ENCODE assay signal across 26 mouse cellular contexts in the genomic region with DNA sequence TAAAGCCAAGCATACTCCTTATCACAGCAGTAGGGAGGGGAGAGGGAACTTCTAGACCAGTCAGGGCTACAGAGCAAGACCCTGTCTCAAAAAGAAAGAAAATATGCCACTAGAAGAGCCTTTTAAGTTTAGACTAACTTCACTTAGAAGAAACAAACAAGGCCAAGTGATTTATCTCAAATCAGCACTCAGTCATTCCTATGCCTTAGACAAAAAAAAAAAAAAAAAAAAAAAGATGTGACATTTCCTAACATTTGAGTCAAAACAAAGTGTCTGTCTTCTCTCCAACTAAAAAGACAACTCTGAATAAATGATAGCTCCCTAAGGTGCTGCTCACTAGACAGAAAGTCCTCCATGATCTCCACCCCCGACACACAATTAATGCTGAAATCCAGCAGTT.
"Had no signal": no experiment of that assay in that cellular context is flagged by ENCODE, and none has a peak within 500 bp of the region (broad histone marks: within the 10 kb centered on the region; RNA-seq: fewer than 3 reads in every experiment).

No protein-coding gene starts in this region.

- H3K9ac ChIP-seq: embryonic facial prominence, embryonic 12.5 days; embryonic facial prominence, embryonic 13.5 days; embryonic facial prominence, embryonic 15.5 days; forebrain, embryonic 12.5 days; forebrain, embryonic 13.5 days; forebrain, embryonic 15.5 days; forebrain, postnatal 0 days had no signal

- H3K27me3 ChIP-seq: embryonic facial prominence, embryonic 12.5 days; embryonic facial prominence, embryonic 13.5 days; embryonic facial prominence, embryonic 15.5 days; forebrain, embryonic 12.5 days; forebrain, embryonic 13.5 days; forebrain, embryonic 15.5 days had no signal

- H3K4me3 ChIP-seq: embryonic facial prominence, embryonic 10.5 days; embryonic facial prominence, embryonic 12.5 days; embryonic facial prominence, embryonic 13.5 days; embryonic facial prominence, embryonic 15.5 days; erythroblast, embryonic 14.5 days; forebrain, embryonic 10.5 days; forebrain, embryonic 12.5 days; forebrain, embryonic 13.5 days; forebrain, embryonic 15.5 days; gastrocnemius, adult 2 months; heart, adult 2 months had no signal

- H3K27ac ChIP-seq: embryonic facial prominence, embryonic 10.5 days; embryonic facial prominence, embryonic 12.5 days; embryonic facial prominence, embryonic 13.5 days; embryonic facial prominence, embryonic 15.5 days; forebrain, embryonic 10.5 days; forebrain, embryonic 12.5 days; forebrain, embryonic 13.5 days; forebrain, embryonic 15.5 days; gastrocnemius, adult 2 months; heart, adult 2 months had no signal

- H3K4me2 ChIP-seq: embryonic facial prominence, embryonic 12.5 days; embryonic facial prominence, embryonic 13.5 days; embryonic facial prominence, embryonic 15.5 days; forebrain, embryonic 12.5 days; forebrain, embryonic 13.5 days; forebrain, embryonic 15.5 days had no signal

- H3K9me3 ChIP-seq: embryonic facial prominence, embryonic 10.5 days; embryonic facial prominence, embryonic 12.5 days; embryonic facial prominence, embryonic 13.5 days; embryonic facial prominence, embryonic 15.5 days; forebrain, embryonic 10.5 days; forebrain, embryonic 12.5 days; forebrain, embryonic 13.5 days; forebrain, embryonic 15.5 days had no signal

- ATAC-seq: forebrain, embryonic 13.5 days; forebrain, embryonic 14.5 days; forebrain, embryonic 15.5 days; forebrain, embryonic 16.5 days; forebrain, postnatal 0 days had no signal

- DNase-seq: cerebellum, adult 9-10 months; cerebellum, adult 9-11 months; cerebellum, postnatal 10 days; cerebellum, postnatal 14 days; cerebellum, postnatal 25 days; cerebellum, postnatal 36 days; embryo, embryonic 11 days; forebrain, postnatal 0 days; gastrocnemius, adult 2 months; gastrocnemius, postnatal 10 days; gastrocnemius, postnatal 14 days; gastrocnemius, postnatal 25 days; gastrocnemius, postnatal 36 days; heart, adult 18-20 months; heart, adult 2 months had no signal

- H3K36me3 ChIP-seq: embryonic facial prominence, embryonic 10.5 days; embryonic facial prominence, embryonic 12.5 days; embryonic facial prominence, embryonic 13.5 days; embryonic facial prominence, embryonic 15.5 days; forebrain, embryonic 10.5 days; forebrain, embryonic 12.5 days; forebrain, embryonic 15.5 days had no signal
